Mouse (Mus musculus) gastrocnemius, postnatal 10 days (tissue): Measurements from ENCODE around the gene Olfr1058. TPM values are rescaled to one million over a fixed set of nuclear protein-coding genes. Genes with fewer than 3 reads are reported as not detected.
"Not testable (repeated sequence)": the region's sequence is repeated elsewhere in the genome, so short reads cannot be mapped to it uniquely, and the experiment has no call there.

Experiments
- DNase-seq: peaks from one replicate; pipeline ENCODE4 v3.0.0; 2021; ENCODE audit warnings: mixed read lengths
- long read RNA-seq, 2 experiments: library from polyadenylated mRNA; stranded (forward); transcript quantifications; one replicate each; pipeline ENCODE4 v2.0.0; 2021
- total RNA-seq, 2 experiments: library from RNA; stranded (reverse); gene quantifications; 2 replicates each; pipeline ENCODE4 v1.2.3; 2021

Olfr1058 gene
- not detected for total RNA-seq
- long read RNA-seq, experiment 1, result 0 reads
- long read RNA-seq, experiment 2, result 0 reads

GRCm38 (mm10) chr2:86388461-86388860, at the start of gene Olfr1058:
Gene Olfr1058 (minus strand): TSS chr2:86388561.
- DNase-seq, result not testable (repeated sequence)

GRCm38 (mm10) chr2:86428511-86428910, 40.1 kb upstream of the Olfr1058 start:
- not testable (repeated sequence) for DNase-seq

- not testable (repeated sequence) for DNase-seq
These were observed 38.3 kb upstream of the Olfr1058 start, which contains the start of gene Olfr1062 for GRCm38 (mm10) chr2:86426649-86427048. Gene Olfr1062 (minus strand): TSS chr2:86426749.

- DNase-seq, result no peak
These were observed 25.6 kb upstream of the Olfr1058 start, which contains the start of gene Olfr1061 for GRCm38 (mm10) chr2:86413950-86414349. Gene Olfr1061 (minus strand): TSS chr2:86414050.

GRCm38 (mm10) chr2:86395114-86395513, 6.8 kb upstream of the Olfr1058 start:
- DNase-seq, result no peak

GRCm38 (mm10) chr2:86378293-86378692, 10.1 kb downstream of the Olfr1058 start, which contains the start of gene Olfr1057:
Gene Olfr1057 (minus strand): TSS chr2:86378393.
- DNase-seq, result no peak

GRCm38 (mm10) chr2:86366342-86366741, 22.0 kb downstream of the Olfr1058 start:
- DNase-seq, result not testable (repeated sequence)

GRCm38 (mm10) chr2:86362369-86362768, 26.0 kb downstream of the Olfr1058 start, which contains the start of gene Olfr1056:
Gene Olfr1056 (minus strand): TSS chr2:86362469.
- DNase-seq, result no peak

GRCm38 (mm10) chr2:86351751-86352150, 36.6 kb downstream of the Olfr1058 start:
- DNase-seq, result not testable (repeated sequence)

- no peak for DNase-seq
These were observed 38.2 kb downstream of the Olfr1058 start, which contains the start of gene Olfr1055 for GRCm38 (mm10) chr2:86350184-86350583. Gene Olfr1055 (minus strand): TSS chr2:86350284.

GRCm38 (mm10) chr2:86335333-86335732, 53.0 kb downstream of the Olfr1058 start, which contains the start of gene Olfr1054:
Gene Olfr1054 (minus strand): TSS chr2:86335433.
- no peak for DNase-seq

Other genes starting within 250 kb of the Olfr1058 start
- gene Olfr1040, start 241.8 kb downstream of the Olfr1058 start, total RNA-seq, result not detected
- gene Olfr1042, start 226.7 kb downstream of the Olfr1058 start, total RNA-seq, result not detected
- not detected for gene Olfr1043, start 221.0 kb downstream of the Olfr1058 start, total RNA-seq
- not detected for gene Olfr1044, start 210.7 kb downstream of the Olfr1058 start, total RNA-seq
- not detected for gene Olfr52, start 202.9 kb downstream of the Olfr1058 start, total RNA-seq
- not detected for gene Olfr1045, start 185.6 kb downstream of the Olfr1058 start, total RNA-seq
- gene Olfr1046, start 169.2 kb downstream of the Olfr1058 start, total RNA-seq, result not detected
- gene Olfr1047, start 157.2 kb downstream of the Olfr1058 start, total RNA-seq, result not detected
- not detected for gene Olfr1048, start 148.3 kb downstream of the Olfr1058 start, total RNA-seq
- not detected for gene Olfr1049, start 130.2 kb downstream of the Olfr1058 start, total RNA-seq
- not detected for gene Olfr1051, start 109.5 kb downstream of the Olfr1058 start, total RNA-seq
- gene Olfr1052, start 96.1 kb downstream of the Olfr1058 start, total RNA-seq, result not detected
- not detected for gene Olfr1053, start 73.3 kb downstream of the Olfr1058 start, total RNA-seq
- not detected for gene Olfr1054, start 53.1 kb downstream of the Olfr1058 start, total RNA-seq
- gene Olfr1055, start 38.3 kb downstream of the Olfr1058 start, total RNA-seq, result not detected
- not detected for gene Olfr1056, start 26.1 kb downstream of the Olfr1058 start, total RNA-seq
- gene Olfr1057, start 10.2 kb downstream of the Olfr1058 start, total RNA-seq, result not detected
- gene Olfr1061, start 25.5 kb upstream of the Olfr1058 start, total RNA-seq, result not detected
- not detected for gene Olfr1062, start 38.2 kb upstream of the Olfr1058 start, total RNA-seq
- not detected for gene Olfr1065, start 62.0 kb upstream of the Olfr1058 start, total RNA-seq
- not detected for gene Olfr1066, start 67.7 kb upstream of the Olfr1058 start, total RNA-seq
- not detected for gene Olfr228, start 98.8 kb upstream of the Olfr1058 start, total RNA-seq
- not detected for gene Olfr1076, start 119.9 kb upstream of the Olfr1058 start, total RNA-seq
- gene Olfr1079, start 153.9 kb upstream of the Olfr1058 start, total RNA-seq, result not detected
- not detected for gene Olfr1080, start 169.7 kb upstream of the Olfr1058 start, total RNA-seq
- gene Olfr1082, start 210.4 kb upstream of the Olfr1058 start, total RNA-seq, result not detected